ENCODE assay signal across 8 mouse cellular contexts in the genomic region with DNA sequence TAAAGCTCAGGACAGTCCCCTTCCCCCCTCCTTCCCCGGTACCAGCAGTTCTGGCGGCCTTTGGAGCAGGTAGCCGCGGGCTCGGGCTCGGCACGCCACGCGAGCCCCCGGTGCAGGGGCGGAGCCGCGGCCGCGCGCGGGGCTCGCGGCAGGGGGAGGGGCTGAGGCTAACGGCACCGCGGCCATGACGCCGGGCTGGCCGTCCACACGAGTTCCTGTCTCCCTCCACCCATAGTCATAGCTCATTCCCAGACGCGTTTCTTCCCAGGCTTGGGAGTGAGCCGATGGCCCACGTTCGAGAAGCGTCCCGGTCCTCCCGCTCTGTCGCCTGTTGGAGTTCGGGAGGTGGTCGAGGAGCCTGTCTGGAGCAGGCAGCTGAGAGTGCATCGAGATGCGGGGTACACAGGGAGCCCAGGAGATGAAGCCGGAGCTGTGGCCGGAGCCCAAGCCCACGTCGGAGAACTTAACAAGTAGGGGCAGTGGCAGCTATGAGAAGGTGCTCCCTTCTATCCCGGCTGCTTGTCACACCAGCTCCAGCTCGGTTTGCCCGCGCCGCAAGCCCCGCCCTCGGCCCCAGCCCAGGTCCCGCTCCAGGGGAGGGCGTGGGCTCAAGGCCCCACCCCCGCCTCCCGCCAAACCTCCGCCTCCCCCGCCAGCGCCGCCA. TPM values are rescaled to one million over a fixed set of nuclear protein-coding genes. Genes with fewer than 3 reads are reported as not detected.
DNase-seq lines count a peak whose midpoint lies in the region; ATAC-seq and TF ChIP-seq lines count a peak whose summit lies in the region.

No protein-coding gene starts in this region.

- 16% methylated on average over 45 of the region's 58 CpGs for WGBS in hindbrain, embryonic 11.5 days
- WGBS in lung, postnatal 0 days, result 14% methylated on average over 34 of the region's 58 CpGs

- peak overlapping the region; percentile 52 for H3K4me2 ChIP-seq in hindbrain, embryonic 11.5 days (replicated peaks; ENCODE audit: low read depth, low read length)
- peak overlapping the region; percentile 57 for H3K4me2 ChIP-seq in lung, postnatal 0 days (replicated peaks; ENCODE audit: low read depth, low read length)

- peak; percentile 71 for DNase-seq in R1 (ENCODE audit: low read depth, low spot score)
- DNase-seq in cerebellum, postnatal 10 days, result peak; percentile 78 to 81
- peak; percentile 3 to 10 for DNase-seq in frontal cortex, postnatal 14 days (ENCODE audit: low spot score in 2 of 2)
- peak; percentile 64 for DNase-seq in hindbrain, embryonic 11.5 days (ENCODE audit: low spot score)
- DNase-seq in layer of hippocampus, adult 9-11 months, result peak; percentile 11
- DNase-seq in lung, postnatal 0 days (ENCODE audit: low spot score), result peak; percentile 22
- DNase-seq in ovary, postnatal 36 days (ENCODE audit: low spot score), result peak; percentile 61
- DNase-seq in thymus, postnatal 25 days, result peak; percentile 28

- H3K4me3 ChIP-seq in hindbrain, embryonic 11.5 days (ENCODE audit: low read depth, low read length), result peak overlapping the region; percentile 53
- H3K4me3 ChIP-seq in lung, postnatal 0 days (ENCODE audit: low read depth, low read length), result peak overlapping the region; percentile 56

- no peaks in the 10 kb centered on the region for H3K36me3 ChIP-seq in hindbrain, embryonic 11.5 days (ENCODE audit: control insufficient read depth, insufficient read depth, low read length)
- no peaks in the 10 kb centered on the region for H3K36me3 ChIP-seq in lung, postnatal 0 days (ENCODE audit: insufficient read depth, low read length)

- TF ChIP-seq EP300 in lung, postnatal 0 days (IDR thresholded peaks at IDR 0.05), result no peak

- peak overlapping the region; percentile 74 for H3K27ac ChIP-seq in hindbrain, embryonic 11.5 days (ENCODE audit: low read depth, low read length)
- H3K27ac ChIP-seq in lung, postnatal 0 days (ENCODE audit: low read length), result no peak overlapping the region

- no peaks in the 10 kb centered on the region for H3K9me3 ChIP-seq in hindbrain, embryonic 11.5 days (ENCODE audit: control insufficient read depth, low read length)
- no peaks in the 10 kb centered on the region for H3K9me3 ChIP-seq in lung, postnatal 0 days (ENCODE audit: low read length)

- ATAC-seq in hindbrain, embryonic 11.5 days (ENCODE audit: low FRiP score), result peak; percentile 89
- peak; percentile 84 for ATAC-seq in lung, postnatal 0 days

- no peaks in the 10 kb centered on the region for H3K4me1 ChIP-seq in hindbrain, embryonic 11.5 days (replicated peaks; ENCODE audit: control insufficient read depth, insufficient read depth, low read length)
- H3K4me1 ChIP-seq in lung, postnatal 0 days (ENCODE audit: insufficient read depth, low read depth, low read length), result no peaks in the 10 kb centered on the region

- no peak for TF ChIP-seq CTCF in lung, postnatal 0 days (IDR thresholded peaks at IDR 0.05)

- 0 out of 2 replicates have a peak, but pooled peaks cover 2% of the 10 kb centered on the region for H3K27me3 ChIP-seq in hindbrain, embryonic 11.5 days (ENCODE audit: control insufficient read depth, insufficient read depth, low read length)
- H3K27me3 ChIP-seq in lung, postnatal 0 days (replicated peaks; ENCODE audit: insufficient read depth, low read length), result no peaks in the 10 kb centered on the region

- peak overlapping the region; percentile 57 for H3K9ac ChIP-seq in hindbrain, embryonic 11.5 days (ENCODE audit: low read depth, low read length)
- no peak overlapping the region for H3K9ac ChIP-seq in lung, postnatal 0 days (replicated peaks; ENCODE audit: low read depth)

RNA-seq across cellular contexts. Expression of gene Usp51, which starts 0.9 kb away (rescaled TPM):
- 3.7 and 3.8 TPM in 2 replicates for polyA plus RNA-seq in hindbrain, embryonic 11.5 days (2014; fragmentation: Nextera tagmentation; extraction: Ambion mirVana)
- polyA plus RNA-seq in lung, postnatal 0 days (2015; fragmentation: Nextera tagmentation; extraction: Ambion mirVana), result 0.17 and 0.21 TPM in 2 replicates

RNA-seq across cellular contexts. Expression of gene Mageh1, which starts 30.2 kb away (rescaled TPM):
- polyA plus RNA-seq in hindbrain, embryonic 11.5 days (2014; fragmentation: Nextera tagmentation; extraction: Ambion mirVana), result 75.6 and 96.6 TPM in 2 replicates
- 43.6 and 45.3 TPM in 2 replicates for polyA plus RNA-seq in lung, postnatal 0 days (2015; fragmentation: Nextera tagmentation; extraction: Ambion mirVana)

Comparison
In these comparisons a context has a peak if more than half of its experiments do, and no peak if none do; other contexts are left out.
1. DNase-seq: peak in every context shown above with its lines; median percentile 80 in cerebellum, postnatal 10 days; 71 in R1; 64 in hindbrain, embryonic 11.5 days; 61 in ovary, postnatal 36 days; 28 in thymus, postnatal 25 days; 22 in lung, postnatal 0 days; 11 in layer of hippocampus, adult 9-11 months; 6 in frontal cortex, postnatal 14 days.